Mouse (Mus musculus) myocyte (in vitro differentiated cells): ENCODE data around the gene Rac3. TPM values are rescaled to one million over a fixed set of nuclear protein-coding genes. Genes with fewer than 3 reads are reported as not detected.

ENCODE experiments used
- H3K27me3 ChIP-seq: one replicate; pipeline ENCODE4 v1.6.1; 2011; ENCODE audit not compliant: control insufficient read depth, insufficient read depth, insufficient read length
- H3K36me3 ChIP-seq: one replicate; pipeline ENCODE4 v1.6.1; 2011; ENCODE audit not compliant: control insufficient read depth, insufficient read depth
- H3K4me2 ChIP-seq: one replicate; pipeline ENCODE4 v1.6.1; 2011; ENCODE audit warnings: low read depth, control low read depth
- H3K4me3 ChIP-seq: one replicate; pipeline ENCODE4 v1.5.1; 2011; ENCODE audit warnings: mild to moderate bottlenecking, control low read depth, moderate library complexity
- H3K79me2 ChIP-seq: one replicate; pipeline ENCODE4 v1.6.1; 2011; ENCODE audit not compliant: control insufficient read depth, insufficient read depth
- H3ac ChIP-seq: one replicate; pipeline ENCODE4 v1.6.1; 2011; ENCODE audit not compliant: control insufficient read depth, insufficient read length
- CEBPB ChIP-seq: IDR thresholded peaks from 2 replicates; pipeline ENCODE4 v1.6.1; 2011; ENCODE audit warnings: mild to moderate bottlenecking, moderate library complexity; ENCODE audit not compliant: poor library complexity, insufficient read depth, severe bottlenecking
- E2F4 ChIP-seq: IDR thresholded peaks from one replicate; pipeline ENCODE4 v1.6.1; 2011; ENCODE audit warnings: mild to moderate bottlenecking, control low read depth, moderate library complexity; ENCODE audit not compliant: insufficient read depth
- MAX ChIP-seq: IDR thresholded peaks from one replicate; pipeline ENCODE4 v1.6.1; 2011; ENCODE audit warnings: low read depth, mild to moderate bottlenecking, control low read depth
- MYOD1 ChIP-seq, 3 experiments: IDR thresholded peaks; one replicate each; pipeline ENCODE4 v1.6.1; 2011; ENCODE audit warnings: control low read depth in 2 of 3, low read depth in 2 of 3, mild to moderate bottlenecking in 2 of 3, moderate library complexity in 1 of 3; ENCODE audit not compliant: insufficient read length in 2 of 3, control insufficient read depth in 1 of 3
- MYOG ChIP-seq, 3 experiments: IDR thresholded peaks; one replicate each; pipeline ENCODE4 v1.6.1; 2011; ENCODE audit warnings: control low read depth in 2 of 3, low read depth in 2 of 3, mild to moderate bottlenecking in 2 of 3; ENCODE audit not compliant: insufficient read length in 2 of 3, control insufficient read depth in 1 of 3, insufficient read depth in 1 of 3
- POLR2A ChIP-seq: IDR thresholded peaks from one replicate; pipeline ENCODE4 v1.6.1; 2011; ENCODE audit warnings: low read depth, mild to moderate bottlenecking, control low read depth, moderate library complexity; ENCODE audit not compliant: insufficient read length
- POLR2AphosphoS2 ChIP-seq: IDR thresholded peaks from one replicate; pipeline ENCODE4 v1.6.1; 2011; ENCODE audit warnings: low read depth, control low read depth; ENCODE audit not compliant: insufficient read length
- REST ChIP-seq: IDR thresholded peaks from one replicate; pipeline ENCODE4 v1.6.1; 2011; ENCODE audit warnings: mild to moderate bottlenecking, control low read depth, moderate library complexity; ENCODE audit not compliant: insufficient read depth, insufficient read length
- SRF ChIP-seq: IDR thresholded peaks from one replicate; pipeline ENCODE4 v1.6.1; 2011; ENCODE audit warnings: low read depth; ENCODE audit not compliant: control insufficient read depth, insufficient read length
- TCF12 ChIP-seq: IDR thresholded peaks from one replicate; pipeline ENCODE4 v1.6.1; 2011; ENCODE audit warnings: mild to moderate bottlenecking, control low read depth; ENCODE audit not compliant: poor library complexity, insufficient read depth, severe bottlenecking
- TCF3 ChIP-seq: IDR thresholded peaks from one replicate; pipeline ENCODE4 v1.6.1; 2011; ENCODE audit warnings: low read depth, control low read depth; ENCODE audit not compliant: insufficient read length
- USF1 ChIP-seq: IDR thresholded peaks from one replicate; pipeline ENCODE4 v1.6.1; 2011; ENCODE audit warnings: low read depth, mild to moderate bottlenecking, control low read depth, moderate library complexity
- polyA plus RNA-seq: library from polyadenylated mRNA; unstranded; fragments of >200 nt; fragmentation: generic; extraction: Trizol; gene quantifications from one replicate; pipeline ENCODE4 v1.2.1, GENCODE M21; 2012; ENCODE audit warnings: missing spikeins

The Rac3 gene
- polyA plus RNA-seq, 1 experiment: 1.9 TPM

- Histone ChIP-seq H3ac (no peak overlapping the region), H3K4me2 (no peak overlapping the region), H3K79me2 (no peaks in the 10 kb centered on the region), H3K4me3 (no peak overlapping the region), H3K36me3 (no peaks in the 10 kb centered on the region), H3K27me3 (no peaks in the 10 kb centered on the region)
- TF ChIP-seq E2F4: no peak
- TF ChIP-seq SRF: no peak
- no peak for TF ChIP-seq MAX
- no peak for TF ChIP-seq TCF3
- no peak for TF ChIP-seq MYOG (IDR thresholded peaks at IDR 0.05; ENCODE audit: control insufficient read depth in 1 of 3, insufficient read depth in 1 of 3, insufficient read length in 2 of 3, low read depth in 2 of 3)
- TF ChIP-seq POLR2A: no peak
- TF ChIP-seq MYOD1 (IDR thresholded peaks at IDR 0.05; ENCODE audit: control insufficient read depth in 1 of 3, insufficient read length in 2 of 3, low read depth in 2 of 3): no peak
- no peak for TF ChIP-seq POLR2AphosphoS2
- TF ChIP-seq REST: no peak
- TF ChIP-seq CEBPB: no peak
- TF ChIP-seq USF1: no peak
- no peak for TF ChIP-seq TCF12
Observed at GRCm38 (mm10) chr11:120709551-120709950, 11.7 kb upstream of the Rac3 start.

GRCm38 (mm10) chr11:120710672-120711071 is 10.6 kb upstream of the Rac3 start:
- no peak overlapping the region for H3K4me3 ChIP-seq
- H3K4me2 ChIP-seq: no peak overlapping the region
- no peak overlapping the region for H3ac ChIP-seq
- no peaks in the 10 kb centered on the region for H3K36me3 ChIP-seq
- no peak for TF ChIP-seq TCF3
- TF ChIP-seq MAX: no peak
- TF ChIP-seq USF1: no peak
- no peak for TF ChIP-seq POLR2AphosphoS2
- TF ChIP-seq SRF: no peak
- no peak for TF ChIP-seq E2F4
- TF ChIP-seq CEBPB: no peak
- no peak for TF ChIP-seq REST
- TF ChIP-seq POLR2A: no peak
- no peak for TF ChIP-seq TCF12
- no peak for TF ChIP-seq MYOD1 (IDR thresholded peaks at IDR 0.05; ENCODE audit: control insufficient read depth in 1 of 3, insufficient read length in 2 of 3, low read depth in 2 of 3)
- no peak for TF ChIP-seq MYOG (IDR thresholded peaks at IDR 0.05; ENCODE audit: control insufficient read depth in 1 of 3, insufficient read depth in 1 of 3, insufficient read length in 2 of 3, low read depth in 2 of 3)
- H3K27me3 ChIP-seq: no peaks in the 10 kb centered on the region
- no peaks in the 10 kb centered on the region for H3K79me2 ChIP-seq

GRCm38 (mm10) chr11:120711980-120712604 is 9.2 kb upstream of the Rac3 start:
- Histone ChIP-seq H3K36me3 (peaks cover 7% of the 10 kb centered on the region), H3K4me2 (no peak overlapping the region), H3ac (no peak overlapping the region), H3K27me3 (no peaks in the 10 kb centered on the region), H3K79me2 (no peaks in the 10 kb centered on the region), H3K4me3 (peak overlapping the region; percentile 63)
- TF ChIP-seq TCF12 (no peak), E2F4 (no peak), CEBPB (no peak), SRF (no peak), MAX (no peak), MYOD1 (IDR thresholded peaks at IDR 0.05; ENCODE audit: control insufficient read depth in 1 of 3, insufficient read length in 2 of 3, low read depth in 2 of 3) (no peak), USF1 (no peak), POLR2A (no peak), REST (no peak), MYOG (IDR thresholded peaks at IDR 0.05; ENCODE audit: control insufficient read depth in 1 of 3, insufficient read depth in 1 of 3, insufficient read length in 2 of 3, low read depth in 2 of 3) (no peak), TCF3 (no peak), POLR2AphosphoS2 (no peak)

GRCm38 (mm10) chr11:120712771-120713568 is 8.3 kb upstream of the Rac3 start:
- peak overlapping the region; percentile 7 for H3ac ChIP-seq
- peak overlapping the region; percentile 63 for H3K4me3 ChIP-seq
- peak overlapping the region; percentile 91 for H3K4me2 ChIP-seq
- TF ChIP-seq POLR2AphosphoS2: peak; percentile 69
- TF ChIP-seq MYOD1 (IDR thresholded peaks at IDR 0.05; ENCODE audit: control insufficient read depth in 1 of 3, insufficient read length in 2 of 3, low read depth in 2 of 3): peak in 2 of 3 experiments; percentile 6 to 22
- no peak for TF ChIP-seq MYOG (IDR thresholded peaks at IDR 0.05; ENCODE audit: control insufficient read depth in 1 of 3, insufficient read depth in 1 of 3, insufficient read length in 2 of 3, low read depth in 2 of 3)
- H3K79me2 ChIP-seq: no peaks in the 10 kb centered on the region
- peaks cover 7% of the 10 kb centered on the region for H3K36me3 ChIP-seq
- no peaks in the 10 kb centered on the region for H3K27me3 ChIP-seq
